ENCODE assay signal across 20 mouse cellular contexts in the genomic region with DNA sequence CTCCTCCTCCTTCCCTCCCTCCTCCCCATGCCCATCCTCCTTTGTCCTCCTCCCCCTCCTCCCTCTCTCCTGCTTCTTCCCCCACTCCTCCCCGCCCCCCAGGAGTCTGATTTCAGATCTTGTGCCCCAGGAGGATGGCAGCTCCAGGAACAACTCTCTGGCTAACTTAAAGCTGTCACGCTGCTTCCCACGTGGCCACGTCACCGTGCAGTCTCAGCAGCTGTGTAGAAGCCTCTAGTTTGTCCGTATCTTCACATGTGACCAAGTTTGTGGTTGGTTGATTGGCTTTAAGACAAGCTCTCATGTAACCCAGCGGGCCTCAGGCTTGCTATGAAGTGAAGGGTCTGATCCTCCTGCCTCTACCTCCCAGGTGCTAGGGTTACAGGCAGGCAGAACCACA. TPM values are rescaled to one million over a fixed set of nuclear protein-coding genes. Genes with fewer than 3 reads are reported as not detected.
DNase-seq lines count a peak whose midpoint lies in the region; ATAC-seq and TF ChIP-seq lines count a peak whose summit lies in the region.
"Had no signal": no experiment of that assay in that cellular context is flagged by ENCODE, and none has a peak within 500 bp of the region (broad histone marks: within the 10 kb centered on the region; RNA-seq: fewer than 3 reads in every experiment).

No protein-coding gene starts in this region.

- H3K9me3 ChIP-seq in forebrain, postnatal 0 days (ENCODE audit: low read length): no peaks in the 10 kb centered on the region
- no peaks in the 10 kb centered on the region for H3K9me3 ChIP-seq in forebrain, embryonic 12.5 days
- no peaks in the 10 kb centered on the region for H3K9me3 ChIP-seq in embryonic facial prominence, embryonic 11.5 days (replicated peaks; ENCODE audit: control insufficient read depth, low read length)
- H3K9me3 ChIP-seq: heart, embryonic 12.5 days; midbrain, embryonic 12.5 days; neural tube, embryonic 12.5 days had no signal

- no peaks in the 10 kb centered on the region for H3K36me3 ChIP-seq in forebrain, postnatal 0 days (ENCODE audit: insufficient read depth)
- H3K36me3 ChIP-seq in forebrain, embryonic 12.5 days (replicated peaks): no peaks in the 10 kb centered on the region
- no peaks in the 10 kb centered on the region for H3K36me3 ChIP-seq in embryonic facial prominence, embryonic 11.5 days (replicated peaks; ENCODE audit: control insufficient read depth, insufficient read depth, low read depth, low read length)
- no peaks in the 10 kb centered on the region for H3K36me3 ChIP-seq in kidney, adult 2 months (ENCODE audit: control insufficient read depth, insufficient read depth, low read length)
- H3K36me3 ChIP-seq: heart, embryonic 12.5 days; midbrain, embryonic 12.5 days; neural tube, embryonic 12.5 days had no signal

- 31% methylated on average over 7 of the region's 7 CpGs for WGBS in forebrain, postnatal 0 days
- 44% methylated on average over 7 of the region's 7 CpGs for WGBS in forebrain, embryonic 12.5 days
- 19% methylated on average over 7 of the region's 7 CpGs for WGBS in embryonic facial prominence, embryonic 11.5 days
- WGBS in kidney, adult 2 months: 11% methylated on average over 7 of the region's 7 CpGs

- H3K27me3 ChIP-seq in forebrain, postnatal 0 days (ENCODE audit: insufficient read depth, low read length): no peaks in the 10 kb centered on the region
- H3K27me3 ChIP-seq in forebrain, embryonic 12.5 days: no peaks in the 10 kb centered on the region
- H3K27me3 ChIP-seq in embryonic facial prominence, embryonic 11.5 days (ENCODE audit: control insufficient read depth, insufficient read depth, low read length): no peaks in the 10 kb centered on the region
- no peaks in the 10 kb centered on the region for H3K27me3 ChIP-seq in kidney, adult 2 months (replicated peaks; ENCODE audit: control insufficient read depth, insufficient read depth, low read length)
- H3K27me3 ChIP-seq: midbrain, embryonic 12.5 days; neural tube, embryonic 12.5 days had no signal

- ATAC-seq in forebrain, postnatal 0 days: peak; percentile 50
- ATAC-seq in forebrain, embryonic 12.5 days (ENCODE audit: low FRiP score): no peak
- ATAC-seq in embryonic facial prominence, embryonic 11.5 days (replicated peaks; ENCODE audit: insufficient number of reproducible peaks, low FRiP score, low TSS enrichment, low read depth): no peak
- ATAC-seq: liver, postnatal 0 days had no signal

- no peak overlapping the region for H3K27ac ChIP-seq in forebrain, postnatal 0 days (ENCODE audit: low read depth, low read length)
- H3K27ac ChIP-seq in forebrain, embryonic 12.5 days: no peak overlapping the region
- no peak overlapping the region for H3K27ac ChIP-seq in embryonic facial prominence, embryonic 11.5 days (replicated peaks; ENCODE audit: low read depth, low read length)
- no peak overlapping the region for H3K27ac ChIP-seq in kidney, adult 2 months (ENCODE audit: insufficient read depth, low read depth, low read length)
- H3K27ac ChIP-seq: left cerebral cortex, adult 2 months; midbrain, embryonic 12.5 days; neural tube, embryonic 12.5 days had no signal

- no peaks in the 10 kb centered on the region for H3K4me1 ChIP-seq in forebrain, postnatal 0 days (ENCODE audit: insufficient read depth)
- no peaks in the 10 kb centered on the region for H3K4me1 ChIP-seq in forebrain, embryonic 12.5 days
- H3K4me1 ChIP-seq in embryonic facial prominence, embryonic 11.5 days (ENCODE audit: control insufficient read depth, insufficient read depth, low read length): no peaks in the 10 kb centered on the region
- H3K4me1 ChIP-seq in kidney, adult 2 months (ENCODE audit: control insufficient read depth, insufficient read depth, low read length): no peaks in the 10 kb centered on the region
- H3K4me1 ChIP-seq: heart, embryonic 12.5 days; midbrain, embryonic 12.5 days; neural tube, embryonic 12.5 days had no signal

- no peak overlapping the region for H3K4me2 ChIP-seq in forebrain, postnatal 0 days (ENCODE audit: low read depth)
- no peak overlapping the region for H3K4me2 ChIP-seq in forebrain, embryonic 12.5 days
- no peak overlapping the region for H3K4me2 ChIP-seq in embryonic facial prominence, embryonic 11.5 days (ENCODE audit: low read depth, low read length)
- H3K4me2 ChIP-seq: heart, embryonic 12.5 days; midbrain, embryonic 12.5 days; neural tube, embryonic 12.5 days had no signal

- no peak overlapping the region for H3K9ac ChIP-seq in forebrain, postnatal 0 days
- no peak overlapping the region for H3K9ac ChIP-seq in forebrain, embryonic 12.5 days
- no peak overlapping the region for H3K9ac ChIP-seq in embryonic facial prominence, embryonic 11.5 days (replicated peaks; ENCODE audit: low read length)
- H3K9ac ChIP-seq: heart, embryonic 12.5 days; liver, postnatal 0 days; midbrain, embryonic 12.5 days; neural tube, embryonic 12.5 days had no signal

- TF ChIP-seq CTCF in forebrain, postnatal 0 days (IDR thresholded peaks at IDR 0.05; ENCODE audit: low read depth): no peak
- no peak for TF ChIP-seq CTCF in kidney, adult 2 months (conservative IDR thresholded peaks at IDR 0.05; ENCODE audit: insufficient read depth, insufficient read length, low read depth, low read length)

- no peak for DNase-seq in forebrain, postnatal 0 days
- DNase-seq in 3T3-L1 (ENCODE audit: low read depth, low spot score) (peak; percentile 11), MN1 (ENCODE audit: low spot score) (peak; percentile 55), liver (no peak)
- peak; percentile 49 for DNase-seq in embryonic facial prominence, embryonic 11.5 days (ENCODE audit: low spot score)
- no peak for DNase-seq in kidney, adult 2 months
- no peak for DNase-seq in adrenal gland, postnatal 4 days (ENCODE audit: low spot score in 2 of 2)
- DNase-seq: heart, postnatal 4 days; kidney, adult 8-10 months; liver, postnatal 0 days; thymus, postnatal 4 days had no signal

- TF ChIP-seq POLR2A in kidney, adult 2 months (IDR thresholded peaks at IDR 0.05; ENCODE audit: low read depth, low read length): no peak

- H3K4me3 ChIP-seq in forebrain, postnatal 0 days (ENCODE audit: low read depth, low read length): no peak overlapping the region
- no peak overlapping the region for H3K4me3 ChIP-seq in forebrain, embryonic 12.5 days (replicated peaks)
- no peak overlapping the region for H3K4me3 ChIP-seq in embryonic facial prominence, embryonic 11.5 days (ENCODE audit: low read depth, low read length)
- no peak overlapping the region for H3K4me3 ChIP-seq in kidney, adult 2 months (ENCODE audit: insufficient read depth, low read depth, low read length)
- H3K4me3 ChIP-seq: heart, embryonic 12.5 days; left cerebral cortex, adult 2 months; midbrain, embryonic 12.5 days; neural tube, embryonic 12.5 days had no signal

RNA-seq across cellular contexts. Expression of gene Sppl2c, which starts 7.2 kb away (rescaled TPM):
- 0.19 TPM in 1 of 2 replicates, not detected in the other for total RNA-seq in forebrain, postnatal 0 days (2014; rRNA removed)
- not detected in 2 replicates for polyA plus RNA-seq in forebrain, postnatal 0 days (2015; fragmentation: Nextera tagmentation; extraction: Ambion mirVana)
- not detected in 2 replicates for polyA plus RNA-seq in forebrain, embryonic 12.5 days (2016; fragmentation: Nextera tagmentation; extraction: Ambion mirVana)
- not detected in 2 replicates for polyA plus RNA-seq in embryonic facial prominence, embryonic 11.5 days (2014; fragmentation: Nextera tagmentation; extraction: Ambion mirVana)
- polyA plus RNA-seq in kidney, adult 2 months (2012; rRNA removed): 0.08 and 0.26 TPM in 2 replicates
- not detected for total RNA-seq in adrenal gland, postnatal 4 days (2021)
- total RNA-seq: gastrocnemius, postnatal 4 days; heart, postnatal 4 days; left cerebral cortex, adult 2 months had no signal
- polyA plus RNA-seq: cerebellum, adult 2 months; heart, embryonic 12.5 days; limb, embryonic 14.5 days; liver, postnatal 0 days; midbrain, embryonic 12.5 days; neural tube, embryonic 12.5 days had no signal

RNA-seq across cellular contexts. Expression of gene Crhr1, which starts 46.2 kb away (rescaled TPM):
- 16.7 and 23.3 TPM in 2 replicates for total RNA-seq in forebrain, postnatal 0 days (2014; rRNA removed)
- 6.4 and 6.9 TPM in 2 replicates for polyA plus RNA-seq in forebrain, postnatal 0 days (2015; fragmentation: Nextera tagmentation; extraction: Ambion mirVana)
- 0.56 TPM in 2 replicates for polyA plus RNA-seq in forebrain, embryonic 12.5 days (2016; fragmentation: Nextera tagmentation; extraction: Ambion mirVana)
- polyA plus RNA-seq in embryonic facial prominence, embryonic 11.5 days (2014; fragmentation: Nextera tagmentation; extraction: Ambion mirVana): 0.14 and 0.31 TPM in 2 replicates
- not detected in 2 replicates for polyA plus RNA-seq in kidney, adult 2 months (2012; rRNA removed)
- under 1 TPM in 1 of 2 experiments, not detected in 1; 0.34 TPM for total RNA-seq in adrenal gland, postnatal 4 days (2021)
- total RNA-seq: gastrocnemius, postnatal 4 days; heart, postnatal 4 days had no signal
- polyA plus RNA-seq: heart, embryonic 12.5 days; large intestine, adult 2 months; liver, postnatal 0 days had no signal

RNA-seq across cellular contexts. Expression of gene Mapt, which starts 52.3 kb away (rescaled TPM):
- 582 and 641 TPM in 2 replicates for total RNA-seq in forebrain, postnatal 0 days (2014; rRNA removed)
- 985 and 1,388 TPM in 2 replicates for polyA plus RNA-seq in forebrain, postnatal 0 days (2015; fragmentation: Nextera tagmentation; extraction: Ambion mirVana)
- 115 and 134 TPM in 2 replicates for polyA plus RNA-seq in forebrain, embryonic 12.5 days (2016; fragmentation: Nextera tagmentation; extraction: Ambion mirVana)
- 18.2 and 27.1 TPM in 2 replicates for polyA plus RNA-seq in embryonic facial prominence, embryonic 11.5 days (2014; fragmentation: Nextera tagmentation; extraction: Ambion mirVana)
- polyA plus RNA-seq in kidney, adult 2 months (2012; rRNA removed): 49.8 and 53.4 TPM in 2 replicates
- total RNA-seq in adrenal gland, postnatal 4 days (2021): 100 to 1,000 TPM; 105 to 107 TPM

Comparison
In these comparisons a context has a peak if more than half of its experiments do, and no peak if none do; other contexts are left out.
1. DNase-seq: peak in 3T3-L1 (single experiment), MN1 (single experiment) and embryonic facial prominence, embryonic 11.5 days (single experiment); none in forebrain, postnatal 0 days (single experiment), kidney, adult 2 months (single experiment), liver (single experiment) and adrenal gland, postnatal 4 days (0 of 2).